Mouse (Mus musculus) gastrocnemius, adult 2 months (tissue): ENCODE results near the gene Npy1r. TPM values are rescaled to one million over a fixed set of nuclear protein-coding genes. Genes with fewer than 3 reads are reported as not detected.

Source experiments
- DNase-seq: peaks from one replicate; pipeline ENCODE4 v3.0.0; 2022
- H3K27ac ChIP-seq: fragments of 200-600 bp; 2 replicates; pipeline ENCODE4 v1.8.1; 2022; ENCODE audit warnings: mild to moderate bottlenecking
- H3K4me3 ChIP-seq: fragments of 200-600 bp; 2 replicates; pipeline ENCODE4 v1.8.1; 2022; ENCODE audit warnings: mild to moderate bottlenecking, moderate library complexity
- CTCF ChIP-seq: fragments of 200-600 bp; IDR thresholded peaks from 2 replicates; pipeline ENCODE4 v1.8.1; 2022; ENCODE audit warnings: antibody characterized with exemption, mild to moderate bottlenecking, moderate library complexity
- intact Hi-C: fragments of 180-260 bp; cut with DNase I; formaldehyde crosslinking; loops from one replicate; pipeline ENCODE4 v1.15.1; 2025
- long read RNA-seq, 2 experiments: library from polyadenylated mRNA; stranded (forward); transcript quantifications; one replicate each; pipeline ENCODE4 v2.0.0; 2021
- total RNA-seq, 2 experiments: library from RNA; stranded (reverse); gene quantifications; 2 replicates each; pipeline ENCODE4 v1.2.3; 2021

Npy1r gene
- 1 to 10 TPM; 1.6 to 2.1 TPM for total RNA-seq
- long read RNA-seq, experiment 1, partial matches to known transcripts, result 0 of 2 reads
- long read RNA-seq, experiment 1, other reads (novel, unspliced or antisense), result 0 of 2 reads
- long read RNA-seq, experiment 2, partial matches to known transcripts, result 0 of 2 reads
- long read RNA-seq, experiment 2, other reads (novel, unspliced or antisense), result 1 of 2 reads

DNA sequence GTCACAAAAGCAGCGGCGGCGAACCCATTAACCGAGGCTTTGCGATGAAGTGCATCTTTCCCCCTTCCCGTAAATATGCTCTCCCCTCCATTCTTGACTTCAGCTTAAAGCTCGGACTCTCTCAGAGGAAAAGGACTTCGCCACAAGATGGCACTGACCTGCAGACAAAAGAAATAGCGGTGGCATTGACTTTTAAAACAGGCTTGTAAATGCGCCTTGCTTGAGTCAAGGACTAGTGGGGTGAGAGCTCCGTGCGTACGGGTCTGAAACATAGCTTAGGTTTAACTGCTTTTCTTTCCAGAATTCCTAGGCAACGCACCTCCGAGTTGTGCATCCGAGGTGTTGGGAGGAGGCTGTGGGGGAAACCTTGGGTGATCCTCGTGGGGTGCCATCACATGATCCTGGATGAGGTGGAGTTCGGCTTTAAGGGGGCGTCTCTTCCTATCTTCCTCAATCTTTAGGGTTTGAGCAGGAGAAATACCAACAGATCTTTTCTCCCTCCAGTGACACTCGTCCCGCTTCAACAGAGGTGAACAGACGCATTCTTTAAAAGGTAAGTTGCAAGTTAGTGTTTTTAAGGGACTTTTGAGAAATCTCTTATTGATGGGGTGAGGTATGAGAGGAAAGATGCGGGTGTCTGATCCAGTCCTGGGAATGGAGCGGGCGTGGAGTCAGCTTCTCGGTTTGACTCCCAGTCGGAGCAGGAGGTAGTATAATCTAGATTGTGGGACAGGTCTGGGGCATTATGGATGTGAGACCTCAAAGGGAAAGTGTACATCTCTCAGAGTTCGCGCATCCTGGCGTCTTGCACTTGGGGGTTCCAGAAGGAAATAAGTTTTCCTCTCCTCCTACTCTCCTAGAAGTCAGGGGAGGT, at the start of gene Npy1r:
Gene Npy1r, plus strand, starts transcription at position 223 of the 874 bp plus-strand sequence.
- intact Hi-C loops, result loop anchor here (2.0 to 5.0 kb wide), 2 partner anchors 70 to 220 kb away; no protein-coding TSS in a partner anchor
- no peak for DNase-seq
- peak; percentile 49 for TF ChIP-seq CTCF

DNA sequence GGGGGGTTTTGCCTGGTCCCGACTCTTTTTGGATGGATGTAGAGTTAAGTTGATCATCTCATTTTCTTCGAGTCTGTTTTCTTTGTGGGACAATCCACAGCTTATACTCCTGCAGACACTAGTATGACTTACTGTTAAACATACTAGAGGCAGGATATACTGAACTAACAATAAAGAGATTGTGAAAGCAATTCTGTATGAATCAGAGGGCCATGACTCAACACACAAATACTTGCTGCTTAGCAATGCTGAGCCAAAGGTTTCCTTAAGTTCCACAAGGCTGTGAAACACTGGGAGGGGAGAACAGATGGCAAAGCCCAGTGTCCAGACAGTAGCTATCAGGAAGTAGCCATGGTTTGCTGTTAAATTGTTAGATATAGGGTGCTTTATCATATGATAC, 15.7 kb upstream of the Npy1r start:
- intact Hi-C loops, result no loop called here
- Histone ChIP-seq H3K27ac (no peak overlapping the region), H3K4me3 (no peak overlapping the region)
- no peak for DNase-seq
- no peak for TF ChIP-seq CTCF

More for the DNA sequence above, at the start of gene Npy1r:
- Histone ChIP-seq H3K4me3 (peak within 1 kb of the TSS; percentile 64), H3K27ac (peak within 1 kb of the TSS; percentile 67)

DNA sequence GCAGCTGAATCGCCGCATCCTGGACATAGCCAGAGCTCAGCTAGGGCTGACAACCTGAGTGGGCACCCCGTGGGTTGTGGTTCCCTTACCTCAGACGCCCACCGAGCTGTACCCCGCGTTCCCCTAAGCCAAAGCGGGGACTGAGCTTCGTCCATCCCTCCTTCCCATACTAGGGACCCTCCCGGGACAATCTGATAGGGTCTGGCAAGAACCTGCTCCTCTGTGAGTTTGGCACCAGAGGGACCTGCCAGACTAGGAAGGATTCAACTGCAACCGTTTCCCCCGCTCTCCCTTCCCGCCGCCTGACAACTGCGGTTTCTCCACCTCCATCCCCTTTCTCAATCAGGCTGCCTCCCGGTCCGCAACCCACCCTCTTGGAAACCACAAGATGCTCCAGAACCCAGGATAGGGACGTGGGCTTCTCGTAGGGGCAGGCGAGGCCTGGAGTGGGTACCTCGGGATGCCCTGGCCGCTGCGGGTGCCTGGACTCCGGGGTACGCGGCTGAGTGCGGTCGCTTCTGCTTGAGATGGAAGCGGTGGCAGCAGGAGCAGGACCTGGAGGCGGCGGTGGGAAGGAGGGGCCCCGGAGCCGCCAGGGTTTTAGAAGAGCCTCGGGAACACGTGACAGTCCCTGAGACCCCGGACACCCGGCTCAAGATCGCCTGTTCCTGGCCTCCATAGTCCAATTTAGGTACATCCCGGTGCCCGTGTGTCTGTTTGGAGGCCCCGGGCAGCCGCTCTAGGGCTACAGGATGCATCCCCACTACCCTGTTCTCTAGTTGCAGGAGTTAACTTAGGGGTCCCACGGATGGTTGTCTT, 9.3 kb upstream of the Npy1r start, which contains the start of gene Npy5r:
Gene Npy5r, minus strand, starts transcription at position 618 of the 819 bp plus-strand sequence.
- H3K27ac ChIP-seq, result no peak within 1 kb of the TSS
- intact Hi-C loops, result no loop called here
- DNase-seq, result no peak
- peak within 1 kb of the TSS; percentile 55 for H3K4me3 ChIP-seq
- TF ChIP-seq CTCF, result no peak

DNA sequence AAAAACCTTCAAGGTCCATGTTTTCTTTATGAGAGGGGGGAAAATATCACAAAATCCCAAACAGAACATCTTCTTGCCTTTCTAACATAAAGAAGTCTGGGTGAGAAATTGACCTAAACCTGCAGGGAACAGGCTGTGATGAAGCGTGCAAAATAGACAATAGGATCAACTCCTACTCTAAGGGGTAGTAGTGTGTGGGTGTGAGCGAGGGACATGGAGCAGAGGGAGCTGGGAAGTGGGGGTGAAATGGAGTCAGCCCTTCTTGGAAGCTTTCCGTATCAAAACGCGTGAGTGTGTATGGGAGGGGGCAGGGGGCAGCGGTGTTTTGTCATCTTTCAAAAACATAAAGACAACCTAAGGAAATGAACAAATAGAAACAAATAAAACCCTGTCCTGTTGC, 8.6 kb upstream of the Npy1r start:
- DNase-seq, result no peak
- intact Hi-C loops, result no loop called here
- no peak overlapping the region for H3K4me3 ChIP-seq
- no peak overlapping the region for H3K27ac ChIP-seq
- no peak for TF ChIP-seq CTCF

DNA sequence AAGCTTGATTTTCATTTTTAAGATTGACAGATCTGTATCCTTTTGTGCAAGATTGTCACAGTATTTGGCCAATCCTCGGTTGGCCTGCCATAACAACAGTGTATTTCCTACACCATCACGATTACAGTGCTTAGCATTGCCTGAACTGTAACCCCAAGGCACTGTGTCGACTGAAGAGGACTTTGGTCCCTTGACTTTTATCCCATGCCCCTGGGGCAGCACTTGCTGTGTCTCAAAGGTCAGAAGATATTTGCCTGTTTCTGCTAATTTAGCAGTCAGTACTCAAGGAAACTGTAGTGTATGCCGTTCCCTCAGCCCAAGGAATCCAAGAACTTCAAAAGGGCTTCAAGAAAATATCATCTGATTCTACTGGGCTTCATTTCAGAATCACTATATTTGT, 8.2 kb upstream of the Npy1r start:
- TF ChIP-seq CTCF, result no peak

DNA sequence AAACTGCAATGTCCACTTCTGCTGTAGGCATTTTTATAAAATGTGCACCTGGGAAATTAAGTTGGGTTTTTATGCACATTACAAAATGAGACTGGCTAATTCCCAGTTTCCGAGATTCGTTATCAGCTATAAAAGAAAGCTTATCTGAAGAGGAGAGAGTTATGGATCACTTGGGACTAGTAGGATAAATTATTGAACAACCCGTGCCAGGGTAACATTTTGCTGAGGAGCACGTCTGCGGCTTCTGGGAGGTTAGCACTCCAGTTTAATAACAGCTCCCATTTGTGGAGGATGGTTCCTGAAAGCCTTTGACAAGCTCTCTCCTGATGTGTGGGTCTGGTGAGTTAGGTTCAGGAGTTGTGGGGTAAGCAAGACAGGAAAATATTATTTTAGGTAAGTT, 6.6 kb upstream of the Npy1r start:
- TF ChIP-seq CTCF, result no peak
- no peak for DNase-seq
- intact Hi-C loops, result no loop called here
- Histone ChIP-seq H3K27ac (no peak overlapping the region), H3K4me3 (no peak overlapping the region)

More for the DNA sequence above, 8.2 kb upstream of the Npy1r start:
- DNase-seq, result no peak
- no peak overlapping the region for H3K4me3 ChIP-seq
- intact Hi-C loops, result no loop called here
- no peak overlapping the region for H3K27ac ChIP-seq

DNA sequence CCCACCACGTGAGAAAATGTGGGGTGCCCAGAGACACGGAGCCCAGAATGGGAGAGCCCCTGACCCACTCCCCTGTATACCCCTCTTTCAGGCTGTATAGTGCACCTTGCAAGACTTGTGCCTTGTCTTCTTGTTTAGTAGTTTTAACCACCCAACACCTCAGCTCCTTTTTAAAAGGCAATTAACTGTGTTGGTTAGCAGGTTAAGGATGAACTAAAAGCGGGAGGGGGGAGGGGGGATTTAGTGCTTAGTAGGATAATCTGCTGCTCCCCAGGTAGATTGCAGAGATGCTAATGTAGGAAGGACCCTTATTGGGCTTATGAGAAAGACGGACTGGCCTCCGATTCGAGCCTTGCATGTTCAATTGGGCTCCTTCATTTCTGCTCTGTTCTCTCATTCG, 1.0 kb downstream of the Npy1r start:
- no peak for TF ChIP-seq CTCF
- Histone ChIP-seq H3K27ac (peak overlapping the region; percentile 67), H3K4me3 (peak overlapping the region; percentile 64)
- intact Hi-C loops, result loop anchor here (5.0 kb wide), 1 partner anchor 69 kb away; no protein-coding TSS in a partner anchor
- no peak for DNase-seq

DNA sequence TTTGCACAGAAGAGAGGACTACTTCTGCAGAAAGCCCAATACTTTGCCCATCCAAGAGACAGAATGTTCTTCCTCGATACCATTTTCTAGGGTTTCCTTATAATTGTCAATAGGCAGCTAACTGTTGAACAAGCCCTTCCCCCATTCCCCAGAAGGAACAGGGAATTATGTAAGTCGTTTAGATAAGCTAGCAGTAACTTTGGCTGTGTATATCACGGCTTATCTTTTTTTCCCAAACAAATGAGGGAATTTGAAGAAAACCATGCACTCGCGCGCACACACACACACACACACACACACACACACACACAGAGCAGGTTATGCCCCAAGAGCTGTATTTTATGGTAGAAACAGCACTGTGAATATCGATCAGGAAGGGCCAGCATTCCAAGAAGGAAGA, 1.8 kb downstream of the Npy1r start:
- H3K27ac ChIP-seq, result no peak overlapping the region
- no peak for DNase-seq
- H3K4me3 ChIP-seq, result peak overlapping the region; percentile 41
- TF ChIP-seq CTCF, result no peak
- intact Hi-C loops, result loop anchor here (5.0 kb wide), 1 partner anchor 69 kb away; no protein-coding TSS in a partner anchor

DNA sequence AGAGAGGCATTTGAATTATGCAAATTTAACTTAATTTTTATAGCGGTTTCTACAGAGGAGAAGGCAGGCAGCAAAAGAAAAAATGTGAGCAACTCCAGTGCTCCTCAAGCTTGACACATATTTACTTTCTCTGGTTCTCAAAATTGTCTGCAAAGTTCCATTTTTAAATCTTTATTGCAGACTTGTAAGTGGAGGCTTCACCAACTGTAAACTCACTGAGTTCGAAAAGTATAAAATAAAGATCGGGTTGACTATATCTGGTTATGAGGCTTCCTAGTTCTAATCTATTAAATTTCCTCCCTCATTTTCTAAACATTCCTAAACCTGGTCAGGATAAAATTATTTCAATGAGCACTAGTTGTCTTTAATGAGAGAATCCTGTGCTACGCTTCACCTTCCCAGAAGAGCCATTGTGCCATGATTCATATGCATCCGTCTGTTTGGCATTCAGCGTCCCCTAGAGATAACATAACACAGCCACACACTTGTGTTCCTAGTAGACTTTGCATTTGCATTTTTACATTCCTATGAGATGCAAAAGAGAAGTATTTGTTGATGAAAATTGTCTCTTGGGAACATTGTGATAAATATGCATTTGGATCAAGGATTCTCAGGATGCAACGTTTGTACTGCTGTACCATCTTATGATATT, 17.5 kb downstream of the Npy1r start:
- intact Hi-C loops, result no loop called here
- no peak overlapping the region for H3K27ac ChIP-seq
- no peak for TF ChIP-seq CTCF
- no peak overlapping the region for H3K4me3 ChIP-seq
- no peak for DNase-seq

DNA sequence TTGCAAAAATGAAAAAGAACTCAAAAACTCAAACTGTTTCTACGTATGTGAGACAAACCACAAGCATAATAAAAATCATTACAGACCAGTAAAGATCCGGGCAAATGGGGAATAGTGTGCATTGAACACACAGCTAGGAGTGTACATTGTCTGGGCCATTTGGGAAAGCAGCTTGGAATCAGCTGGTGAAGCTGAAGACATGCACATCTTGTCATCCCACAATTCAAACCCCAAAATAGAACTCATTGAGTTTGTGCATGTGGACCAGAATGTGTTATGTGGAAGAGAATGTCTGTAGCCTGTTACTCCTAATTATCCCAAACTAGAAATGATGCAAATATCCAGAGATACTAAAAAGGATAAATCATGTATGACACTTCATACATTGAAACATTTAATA, 25.8 kb downstream of the Npy1r start:
- Histone ChIP-seq H3K27ac (no peak overlapping the region), H3K4me3 (no peak overlapping the region)
- DNase-seq, result no peak
- intact Hi-C loops, result no loop called here
- TF ChIP-seq CTCF, result no peak

DNA sequence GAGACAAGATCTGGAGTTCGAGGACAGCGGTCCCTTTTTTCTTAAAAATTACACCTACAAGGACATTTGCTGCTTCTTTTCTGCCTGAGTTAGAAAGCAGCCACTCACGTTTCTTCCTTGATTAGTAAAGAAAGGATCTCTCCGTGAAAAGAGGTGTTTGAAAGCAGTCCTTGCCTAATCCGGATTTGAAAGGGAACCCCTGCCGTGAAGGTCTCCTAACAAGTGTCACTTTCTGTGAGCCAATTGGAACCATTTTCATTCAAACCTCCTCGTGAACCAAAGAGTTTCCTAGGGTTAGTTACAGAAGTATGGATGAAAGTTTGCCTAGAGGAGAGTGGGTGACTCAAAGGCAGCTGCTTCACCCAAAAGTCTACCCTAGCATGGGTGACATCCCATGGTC, 32.5 kb downstream of the Npy1r start:
- Histone ChIP-seq H3K4me3 (no peak overlapping the region), H3K27ac (no peak overlapping the region)
- no peak for DNase-seq
- no peak for TF ChIP-seq CTCF
- intact Hi-C loops, result no loop called here

DNA sequence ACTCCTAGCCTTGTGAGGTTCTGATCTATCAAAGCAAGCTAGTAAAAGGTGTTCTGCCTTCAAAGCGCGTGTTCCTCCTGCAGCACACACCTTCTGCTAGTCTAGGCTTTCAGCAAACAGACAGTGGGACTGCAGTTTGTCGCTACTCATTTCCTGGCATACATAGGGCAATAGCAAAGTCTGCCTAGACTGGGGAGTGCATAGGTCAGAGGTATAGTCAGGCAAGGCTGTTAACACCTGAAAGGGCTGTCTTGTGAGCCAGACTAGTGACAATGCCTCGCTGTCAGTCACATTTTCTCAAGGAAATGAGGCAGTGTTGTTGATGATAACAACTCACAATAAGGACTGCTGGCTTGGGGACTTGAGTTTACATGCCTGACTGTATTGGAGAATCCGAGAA, 35.0 kb downstream of the Npy1r start:
- Histone ChIP-seq H3K27ac (no peak overlapping the region), H3K4me3 (no peak overlapping the region)
- no peak for DNase-seq
- intact Hi-C loops, result no loop called here
- no peak for TF ChIP-seq CTCF
